Mouse (Mus musculus) adrenal gland, adult 8-10 months (tissue): ENCODE data around the gene Vmn1r188. TPM values are rescaled to one million over a fixed set of nuclear protein-coding genes. Genes with fewer than 3 reads are reported as not detected.
"Not testable (repeated sequence)": the region's sequence is repeated elsewhere in the genome, so short reads cannot be mapped to it uniquely, and the experiment has no call there.

Source experiments
- DNase-seq: peaks from one replicate; pipeline ENCODE4 v3.0.0; 2022
- total RNA-seq, 4 experiments: library from RNA; stranded (reverse); gene quantifications; 2 replicates each; pipeline ENCODE4 v1.2.4; 2022

The Vmn1r188 gene
- not detected for total RNA-seq

DNA sequence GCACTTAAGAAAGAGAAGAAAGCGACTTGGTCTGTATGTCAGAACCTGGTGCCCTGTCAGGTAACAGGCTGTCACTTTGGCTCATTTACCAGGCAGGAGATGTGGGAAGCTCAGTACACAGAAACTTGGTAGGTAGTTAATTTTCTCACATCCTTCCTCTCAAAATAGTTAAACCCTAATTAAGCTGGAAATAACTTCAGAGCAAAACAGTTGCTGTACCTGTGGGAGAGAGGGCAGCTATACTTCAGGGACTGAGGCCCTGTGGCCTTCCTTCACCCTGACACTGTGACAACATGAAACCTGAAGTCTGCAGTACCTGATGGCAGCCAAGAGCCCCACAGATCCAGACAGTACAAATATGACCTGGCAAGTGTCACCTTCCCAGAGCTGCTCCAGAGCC is at the start of gene Vmn1r188:
TSS of gene Vmn1r188 (plus strand) at position 301 of the 400 bp plus-strand sequence.
- not testable (repeated sequence) for DNase-seq

DNA sequence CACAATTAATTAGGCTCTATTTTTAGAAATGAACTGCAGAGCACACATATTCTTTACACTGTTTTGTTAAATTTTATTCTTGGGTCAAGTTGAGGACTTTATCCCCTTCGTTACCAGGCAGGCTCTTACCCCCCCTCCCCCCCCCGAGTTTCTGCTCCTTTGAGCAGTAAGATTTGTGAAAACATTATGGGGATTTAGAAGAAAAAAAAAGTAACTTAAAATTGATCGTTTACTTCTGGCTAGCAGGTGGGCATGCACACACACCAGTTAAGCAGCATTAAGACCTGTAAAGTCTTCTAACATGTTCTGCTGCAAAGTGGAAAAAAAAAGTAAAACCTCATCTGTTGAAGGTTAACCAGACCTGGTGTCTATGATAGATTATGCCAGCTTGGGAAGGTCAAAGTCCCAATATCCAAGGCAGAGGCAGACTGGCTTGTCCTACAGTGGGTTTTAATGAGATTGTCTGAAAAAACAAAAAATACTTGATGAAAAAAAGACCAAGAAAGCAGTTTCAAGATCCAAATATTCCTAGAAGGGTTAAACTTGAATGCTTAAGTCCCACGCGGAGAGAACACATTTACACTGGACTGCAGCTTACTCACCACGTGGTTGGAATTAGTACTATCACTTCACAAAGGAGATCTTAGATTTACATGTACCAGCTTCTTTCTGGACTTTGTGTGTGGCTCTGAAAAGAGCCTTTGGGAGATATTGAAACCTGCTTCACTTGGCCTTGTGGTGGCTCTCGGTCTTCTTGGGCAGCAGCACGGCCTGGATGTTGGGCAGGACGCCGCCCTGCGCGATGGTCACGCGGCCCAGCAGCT is 49.6 kb upstream of the Vmn1r188 start:
- DNase-seq: no peak

DNA sequence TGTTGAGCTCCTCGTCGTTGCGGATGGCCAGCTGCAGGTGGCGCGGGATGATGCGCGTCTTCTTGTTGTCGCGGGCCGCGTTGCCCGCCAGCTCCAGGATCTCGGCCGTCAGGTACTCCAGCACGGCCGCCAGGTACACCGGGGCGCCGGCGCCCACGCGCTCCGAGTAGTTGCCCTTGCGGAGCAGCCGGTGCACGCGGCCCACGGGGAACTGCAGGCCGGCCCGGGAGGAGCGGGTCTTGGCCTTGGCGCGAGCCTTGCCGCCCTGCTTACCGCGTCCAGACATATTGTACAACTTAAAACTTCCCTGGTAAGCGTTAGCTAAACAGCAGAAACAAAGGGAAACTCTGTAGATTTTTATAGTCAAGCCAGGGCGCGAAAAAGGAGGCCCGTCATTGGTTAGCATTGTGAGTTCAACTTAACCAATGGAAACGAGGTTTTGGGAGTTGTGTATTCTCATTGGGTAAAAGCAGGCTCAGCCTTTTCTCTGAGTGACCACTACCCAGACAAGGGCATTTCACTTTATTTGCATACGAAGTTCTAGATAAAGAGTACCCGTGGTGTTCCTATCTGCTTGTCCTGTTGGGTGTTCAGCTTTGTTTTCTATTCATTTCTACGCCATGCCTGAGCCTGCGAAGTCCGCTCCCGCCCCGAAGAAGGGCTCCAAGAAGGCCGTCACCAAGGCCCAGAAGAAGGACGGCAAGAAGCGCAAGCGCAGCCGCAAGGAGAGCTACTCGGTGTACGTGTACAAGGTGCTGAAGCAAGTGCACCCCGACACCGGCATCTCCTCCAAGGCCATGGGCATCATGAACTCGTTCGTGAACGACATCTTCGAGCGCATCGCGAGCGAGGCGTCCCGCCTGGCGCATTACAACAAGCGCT is 48.7 kb upstream of the Vmn1r188 start, which contains the start of the genes Hist1h2ah and Hist1h2bk:
TSS of gene Hist1h2ah (minus strand) at position 302 of the 882 bp plus-strand sequence.
TSS of gene Hist1h2bk (plus strand) at position 604 of the 882 bp plus-strand sequence.
- peak; percentile 78 for DNase-seq

DNA sequence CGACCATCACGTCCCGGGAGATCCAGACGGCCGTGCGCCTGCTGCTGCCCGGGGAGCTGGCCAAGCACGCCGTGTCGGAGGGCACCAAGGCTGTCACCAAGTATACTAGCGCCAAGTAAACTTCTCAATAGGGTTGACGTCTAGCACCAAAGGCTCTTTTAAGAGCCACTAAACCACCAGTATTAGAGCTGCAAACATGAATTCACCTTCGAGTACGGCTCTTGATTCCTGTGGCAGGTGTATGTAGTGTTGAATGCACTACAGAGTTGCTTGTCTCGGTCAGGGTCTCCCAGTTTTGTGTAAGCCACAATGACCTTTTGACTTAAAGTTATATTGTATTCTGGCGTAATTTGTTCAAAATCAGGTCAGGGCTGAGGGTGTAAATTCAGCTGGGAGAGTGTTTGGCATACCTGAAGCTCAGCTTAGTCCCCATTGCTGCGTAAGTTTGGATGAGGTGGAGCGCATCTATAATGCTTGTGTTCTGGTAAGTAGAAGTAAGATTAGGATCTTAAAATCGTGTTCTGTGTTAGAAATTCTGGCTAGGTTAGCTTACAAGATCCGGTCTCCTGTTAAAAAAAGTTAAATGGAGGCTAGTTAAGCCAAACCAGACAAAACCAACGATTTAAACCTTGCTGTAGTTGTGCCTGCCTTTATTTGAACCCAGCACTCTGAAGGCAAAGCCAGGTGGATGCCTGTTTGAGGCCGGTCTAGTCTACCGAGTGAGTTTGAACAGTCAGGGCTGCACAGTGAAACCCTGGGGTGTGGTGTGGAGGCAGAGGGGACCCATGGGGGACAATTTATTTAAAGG is 47.9 kb upstream of the Vmn1r188 start:
- DNase-seq: no peak

DNA sequence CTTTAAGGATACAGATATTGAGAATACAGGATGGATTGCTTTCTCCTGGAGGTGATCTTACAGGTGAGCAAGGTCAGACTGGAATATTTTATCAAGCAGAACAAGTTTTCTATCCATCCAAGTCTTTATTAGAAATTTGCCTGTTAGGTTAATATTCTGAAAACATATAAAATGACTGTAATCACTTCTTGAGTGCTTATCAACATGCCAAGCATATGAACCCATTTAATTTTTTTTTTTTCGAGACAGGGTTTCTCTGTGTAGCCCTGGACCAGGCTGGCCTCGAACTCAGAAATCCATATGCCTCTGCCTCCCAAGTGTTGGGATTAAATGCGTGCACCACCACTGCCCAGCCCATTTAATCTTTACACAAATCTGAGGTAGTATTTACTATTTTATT is 47.3 kb upstream of the Vmn1r188 start:
- no peak for DNase-seq

DNA sequence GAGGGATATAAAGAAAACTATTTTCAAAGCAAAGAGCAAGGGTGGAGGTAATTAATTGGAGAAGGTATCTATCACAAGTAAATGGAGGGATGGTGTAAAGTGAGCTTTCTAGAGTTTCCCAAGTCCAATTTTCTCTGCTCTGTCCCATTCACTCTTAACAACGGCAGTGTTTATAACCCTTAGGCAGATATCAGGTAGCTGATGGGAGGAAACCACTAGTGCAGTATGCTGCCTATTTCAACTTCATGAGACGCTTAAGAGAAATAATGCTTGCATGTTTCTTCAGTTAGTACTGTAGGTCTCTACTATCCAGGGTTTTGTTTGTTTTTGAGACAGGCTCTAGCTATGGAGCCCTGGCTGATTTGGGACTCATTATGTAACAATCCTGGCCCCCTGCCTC is 46.8 kb upstream of the Vmn1r188 start:
- no peak for DNase-seq

DNA sequence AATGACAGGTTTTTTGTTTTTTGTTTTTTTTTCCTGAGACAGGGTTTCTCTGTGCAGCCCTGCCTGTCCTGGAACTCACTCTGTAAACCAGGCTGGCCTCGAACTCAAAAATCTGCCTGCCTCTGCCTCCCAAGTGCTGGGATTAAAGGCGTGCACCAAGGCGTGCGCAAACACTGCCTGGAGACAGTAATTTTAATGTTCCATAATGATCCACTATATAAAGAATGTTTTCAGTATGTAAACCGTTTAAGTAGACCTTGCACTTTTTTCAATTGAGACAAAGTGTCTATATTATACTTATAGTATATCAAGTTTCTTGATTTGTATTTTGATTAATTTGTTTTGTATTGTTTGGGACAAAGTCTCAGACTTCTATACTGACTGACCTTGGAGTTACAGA is 44.9 kb upstream of the Vmn1r188 start:
- no peak for DNase-seq

DNA sequence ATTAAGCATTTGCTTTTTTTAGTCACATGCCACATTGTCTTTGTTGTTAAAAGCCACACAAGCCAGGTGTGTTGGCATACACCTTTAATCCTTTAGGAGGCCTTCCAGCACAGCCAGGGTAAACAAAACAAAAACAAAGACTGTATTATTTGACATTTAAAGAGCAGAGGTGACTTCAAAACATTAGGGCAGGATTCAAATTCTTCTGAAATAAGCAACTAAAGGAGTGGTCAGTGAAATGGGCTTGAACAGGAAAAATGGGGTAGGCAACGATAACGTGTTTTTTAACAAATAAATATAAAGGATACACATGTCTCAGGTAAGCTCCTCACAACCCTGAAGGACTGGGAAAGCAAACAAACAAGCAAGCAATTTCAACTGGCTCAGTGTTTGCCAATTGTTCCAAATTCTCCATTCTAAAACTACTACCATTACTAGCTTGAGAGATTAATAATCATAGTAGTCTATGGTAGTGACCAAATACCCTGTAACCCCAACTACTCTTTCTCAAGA is 44.2 kb upstream of the Vmn1r188 start:
- no peak for DNase-seq

DNA sequence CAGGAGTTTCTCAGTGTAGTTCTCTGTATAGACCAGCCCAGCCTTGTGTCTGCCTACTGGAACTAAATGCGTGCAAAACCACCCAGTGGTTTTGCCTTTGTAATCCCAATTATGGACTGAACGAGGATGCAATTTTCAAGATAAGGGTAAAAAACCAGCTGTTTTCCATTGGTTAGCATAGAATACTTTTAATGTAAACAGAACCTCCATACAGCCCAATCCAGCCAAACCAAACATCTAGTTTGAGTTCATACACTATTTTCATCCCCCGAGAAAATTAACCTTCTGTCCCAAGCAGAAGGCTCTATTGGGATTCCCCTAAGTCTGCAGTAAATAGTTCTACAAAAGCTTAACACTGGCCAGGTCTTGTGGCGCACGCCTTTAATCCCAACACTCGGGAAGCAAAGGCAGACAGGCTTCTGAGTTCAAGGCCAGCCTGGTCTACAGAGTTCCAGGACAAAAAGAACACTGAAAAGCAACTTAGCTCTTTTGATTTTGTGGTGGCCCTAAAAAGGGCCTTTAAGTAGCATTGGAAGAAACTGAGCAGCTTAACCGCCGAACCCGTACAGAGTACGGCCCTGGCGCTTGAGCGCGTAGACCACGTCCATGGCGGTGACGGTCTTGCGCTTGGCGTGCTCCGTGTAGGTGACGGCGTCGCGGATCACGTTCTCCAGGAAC is 43.6 kb upstream of the Vmn1r188 start:
- DNase-seq: no peak

DNA sequence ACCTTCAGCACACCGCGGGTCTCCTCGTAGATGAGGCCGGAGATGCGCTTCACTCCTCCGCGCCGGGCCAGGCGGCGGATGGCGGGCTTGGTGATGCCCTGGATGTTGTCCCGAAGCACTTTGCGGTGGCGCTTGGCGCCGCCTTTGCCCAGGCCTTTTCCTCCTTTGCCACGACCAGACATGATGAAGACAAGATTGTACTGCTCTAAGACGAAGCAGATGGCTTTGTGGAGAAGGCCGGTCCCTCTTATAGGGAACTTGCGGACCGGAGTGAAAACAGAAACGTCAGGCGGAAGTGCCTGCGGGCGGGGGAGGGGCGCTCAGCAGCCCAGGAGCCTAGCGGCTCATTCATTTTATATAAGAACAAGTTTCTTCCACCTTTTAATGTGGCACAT is 43.1 kb upstream of the Vmn1r188 start, which contains the start of gene Hist1h4i:
TSS of gene Hist1h4i (minus strand) at position 221 of the 395 bp plus-strand sequence.
- peak; percentile 93 for DNase-seq

DNA sequence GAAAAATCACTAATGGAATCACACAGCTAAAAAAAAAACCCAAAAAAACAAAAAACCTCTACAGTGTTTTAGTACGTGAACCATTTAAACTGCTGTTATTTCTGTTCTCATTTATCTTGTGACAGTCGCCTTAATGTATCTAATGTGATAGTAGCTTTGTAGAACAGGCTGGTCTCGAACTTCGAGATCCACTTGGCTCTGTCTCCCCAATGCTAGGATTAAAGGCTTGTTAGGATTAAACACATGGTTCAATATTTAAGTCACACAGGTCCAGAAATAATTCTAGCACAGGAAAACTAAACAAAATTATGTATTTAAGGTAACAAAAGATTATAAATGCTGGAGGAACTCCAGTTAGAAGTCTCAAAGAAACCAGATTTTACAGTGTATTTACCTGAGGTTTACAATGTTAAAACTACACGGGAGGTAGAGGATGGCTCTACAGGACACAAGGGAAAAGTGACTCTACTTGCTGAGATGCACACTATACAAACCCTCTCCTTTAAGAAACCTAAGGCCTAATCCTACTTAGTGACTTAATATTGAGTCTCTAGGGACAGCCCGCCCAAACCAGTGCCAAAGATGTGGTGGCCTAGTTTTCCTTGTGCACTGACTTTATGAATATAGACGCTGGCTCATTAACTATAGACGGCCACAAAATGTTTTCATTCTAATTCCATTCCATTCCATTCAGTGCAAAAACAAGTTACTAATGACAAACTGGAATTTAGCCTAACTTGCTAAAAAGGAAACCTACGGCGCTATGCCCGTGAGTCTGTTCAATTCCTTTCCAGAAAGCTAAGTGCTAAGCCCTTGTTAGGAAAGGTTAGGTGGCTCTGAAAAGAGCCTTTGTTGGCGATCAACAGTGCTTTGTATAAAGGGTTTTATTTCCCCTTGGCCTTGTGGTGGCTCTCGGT is 42.3 kb upstream of the Vmn1r188 start:
- no peak for DNase-seq

DNA sequence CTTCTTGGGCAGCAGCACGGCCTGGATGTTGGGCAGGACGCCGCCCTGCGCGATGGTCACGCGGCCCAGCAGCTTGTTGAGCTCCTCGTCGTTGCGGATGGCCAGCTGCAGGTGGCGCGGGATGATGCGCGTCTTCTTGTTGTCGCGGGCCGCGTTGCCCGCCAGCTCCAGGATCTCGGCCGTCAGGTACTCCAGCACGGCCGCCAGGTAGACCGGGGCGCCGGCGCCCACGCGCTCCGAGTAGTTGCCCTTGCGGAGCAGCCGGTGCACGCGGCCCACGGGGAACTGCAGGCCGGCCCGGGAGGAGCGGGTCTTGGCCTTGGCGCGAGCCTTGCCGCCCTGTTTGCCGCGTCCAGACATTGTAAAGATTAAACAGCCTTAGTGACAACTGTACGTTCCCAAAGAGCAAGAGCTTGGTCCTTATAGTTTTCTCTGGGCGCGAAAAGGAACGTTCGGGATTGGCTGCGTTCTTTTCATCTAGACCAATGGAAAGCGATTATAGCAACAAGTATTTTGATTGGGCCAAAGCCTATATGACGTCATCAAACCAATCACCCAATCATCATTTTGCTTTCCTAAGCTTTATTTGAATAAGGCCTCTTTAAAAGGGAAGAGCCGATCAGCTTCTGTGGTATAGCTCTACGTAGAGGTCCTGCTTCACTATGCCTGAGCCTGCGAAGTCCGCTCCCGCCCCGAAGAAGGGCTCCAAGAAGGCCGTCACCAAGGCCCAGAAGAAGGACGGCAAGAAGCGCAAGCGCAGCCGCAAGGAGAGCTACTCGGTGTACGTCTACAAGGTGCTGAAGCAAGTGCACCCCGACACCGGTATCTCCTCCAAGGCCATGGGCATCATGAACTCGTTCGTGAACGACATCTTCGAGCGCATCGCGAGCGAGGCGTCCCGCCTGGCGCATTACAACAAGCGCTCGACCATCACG is 41.4 kb upstream of the Vmn1r188 start, which contains the start of the genes Hist1h2ag and Hist1h2bj:
TSS of gene Hist1h2ag (minus strand) at position 377 of the 935 bp plus-strand sequence.
TSS of gene Hist1h2bj (plus strand) at position 647 of the 935 bp plus-strand sequence.
- peak; percentile 89 for DNase-seq

DNA sequence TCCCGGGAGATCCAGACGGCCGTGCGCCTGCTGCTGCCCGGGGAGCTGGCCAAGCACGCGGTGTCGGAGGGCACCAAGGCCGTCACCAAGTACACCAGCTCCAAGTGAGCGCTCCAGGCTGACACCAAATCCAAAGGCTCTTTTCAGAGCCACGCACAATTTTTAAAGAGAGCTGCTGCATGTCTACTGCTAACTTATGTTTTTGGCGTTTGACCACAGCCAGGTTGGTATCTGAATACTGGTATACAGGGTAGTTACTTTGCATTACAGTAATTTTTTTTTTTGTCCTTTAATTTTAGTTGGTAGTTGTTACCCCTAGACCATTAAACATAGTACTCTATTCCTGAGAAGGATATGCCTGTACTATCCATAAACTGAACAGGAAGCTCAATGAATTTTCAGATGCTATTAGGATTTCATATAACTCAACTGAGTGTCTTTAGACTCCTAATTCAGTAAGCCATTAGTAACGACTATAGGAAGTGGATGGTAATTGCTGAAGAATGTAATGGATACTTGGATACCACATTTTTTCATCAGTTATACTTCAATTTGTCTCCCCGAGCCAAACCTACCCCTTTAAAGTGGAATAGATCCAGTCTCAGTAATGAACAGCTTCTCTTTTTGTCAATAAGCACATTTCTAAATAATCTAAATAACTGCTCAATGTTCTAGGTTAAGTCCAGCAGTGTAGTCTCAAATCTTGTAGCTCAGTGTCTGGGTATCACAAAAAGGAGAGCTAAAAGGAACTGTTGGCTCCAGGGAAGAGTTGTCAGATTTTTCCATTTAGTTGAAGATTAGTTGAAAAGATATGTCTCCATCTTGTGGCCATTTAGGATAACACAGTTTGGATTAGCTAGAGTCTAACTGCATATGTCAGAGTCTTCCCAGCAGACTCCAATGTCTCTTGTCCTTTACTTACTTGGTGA is 40.5 kb upstream of the Vmn1r188 start:
- no peak for DNase-seq

DNA sequence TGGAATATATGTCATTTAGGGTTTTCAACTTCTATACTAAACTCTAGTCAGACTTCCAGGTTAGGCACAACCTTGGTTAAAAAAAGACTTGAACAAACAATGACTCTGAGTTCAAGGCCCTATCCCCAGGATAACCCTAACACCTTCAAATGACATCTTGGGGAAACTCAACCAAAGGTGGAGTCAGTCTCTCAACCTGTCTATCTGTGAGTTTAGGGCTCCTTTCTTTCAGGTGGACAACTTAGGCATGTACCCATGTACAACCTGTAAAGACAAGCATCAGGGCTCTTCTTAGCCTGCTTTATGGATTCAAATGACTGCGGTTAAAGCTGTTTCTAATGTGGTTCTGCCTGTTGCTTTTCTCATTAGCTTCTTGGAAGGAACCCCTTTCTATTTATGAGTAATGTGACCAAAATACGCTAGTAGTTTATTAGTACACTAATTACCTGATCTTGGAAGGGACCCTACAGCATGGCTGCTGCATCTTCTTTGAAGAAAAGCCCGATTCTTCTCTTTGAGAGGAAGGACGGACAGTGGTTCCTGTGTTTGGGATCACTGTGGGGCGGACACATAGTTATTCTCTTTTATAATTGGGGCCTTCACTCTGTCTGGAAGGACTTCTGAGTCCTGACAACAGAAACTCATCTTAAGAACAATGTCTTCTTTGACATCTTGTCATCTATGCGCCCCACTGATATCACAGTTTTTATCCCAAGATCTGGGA is 39.6 kb upstream of the Vmn1r188 start:
- no peak for DNase-seq

DNA sequence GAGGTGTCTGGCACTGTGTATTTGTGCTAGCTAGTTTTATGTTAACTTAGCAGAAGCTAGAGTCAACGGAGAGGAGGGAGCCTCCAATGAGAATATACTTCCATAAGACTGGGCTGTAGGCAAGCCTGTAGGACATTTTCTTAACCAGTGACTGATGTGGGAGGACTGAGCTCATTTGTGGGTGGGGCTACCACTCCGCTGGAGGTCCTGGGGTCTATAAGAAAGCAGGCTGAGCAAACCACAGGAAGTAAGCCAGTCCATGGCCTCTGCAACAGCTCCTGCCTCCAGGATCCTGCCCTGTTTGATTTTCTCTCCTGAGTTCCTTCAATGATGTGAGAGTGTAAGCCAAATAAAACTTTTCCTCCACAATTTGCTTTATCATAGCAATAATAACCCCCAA is 38.9 kb upstream of the Vmn1r188 start:
- DNase-seq: no peak

DNA sequence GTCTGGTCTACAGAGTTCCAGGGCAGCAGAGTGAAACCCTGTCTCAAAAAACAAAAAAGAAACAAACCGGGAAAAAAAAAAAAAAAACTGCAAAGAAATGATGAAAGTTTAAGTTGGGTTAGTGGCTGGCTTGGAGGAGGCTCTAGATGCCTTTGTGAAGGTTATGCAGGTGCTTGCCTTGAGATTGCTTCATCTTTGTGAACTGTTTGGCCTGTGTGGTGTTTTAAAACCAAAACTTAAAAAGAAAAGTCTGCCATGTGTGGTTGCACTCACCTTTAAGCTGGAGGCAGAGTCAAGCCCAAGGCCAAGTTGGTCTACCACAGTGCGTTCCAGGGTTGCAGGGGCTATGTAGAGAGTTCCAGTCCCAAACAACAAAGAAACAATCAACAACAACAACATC is 35.2 kb upstream of the Vmn1r188 start:
- DNase-seq: no peak
